Mouse (Mus musculus) megakaryocyte, embryonic 14.5 days (primary cell): Measurements from ENCODE around the gene Rasgrp3.

Source experiments
- FLI1 ChIP-seq: IDR thresholded peaks from 2 replicates; pipeline ENCODE4 v1.6.1; 2012; ENCODE audit warnings: low read length, inconsistent platforms, mixed read lengths
- GATA1 ChIP-seq: IDR thresholded peaks from 3 replicates; pipeline ENCODE4 v1.6.1; 2012; ENCODE audit warnings: mixed read lengths, low read length, inconsistent platforms, borderline replicate concordance

DNA sequence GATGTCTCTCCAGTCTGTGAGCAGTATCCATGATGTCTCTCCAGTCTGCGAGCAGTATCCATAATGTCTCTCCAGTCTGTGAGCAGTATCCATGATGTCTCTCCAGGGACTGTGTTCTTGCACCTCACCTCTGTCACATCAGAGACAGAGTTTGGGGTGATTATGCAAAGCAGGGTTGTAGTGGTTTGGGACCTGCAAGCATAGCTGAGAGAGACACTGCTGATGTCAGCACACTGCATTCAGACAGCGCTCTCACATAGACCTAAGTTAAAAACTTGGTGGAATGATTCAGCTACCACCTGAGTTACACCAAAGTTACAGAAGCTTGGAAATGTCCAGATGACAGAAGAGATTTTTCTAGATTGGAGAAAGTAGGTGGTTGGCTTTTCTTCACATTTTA, 44.0 kb downstream of the Rasgrp3 start:
- no peak for TF ChIP-seq GATA1
- no peak for TF ChIP-seq FLI1
